Mouse (Mus musculus) liver, embryonic 11.5 days (tissue): Measurements from ENCODE around the gene Med13l. TPM values are rescaled to one million over a fixed set of nuclear protein-coding genes. Genes with fewer than 3 reads are reported as not detected.

Experiments
- ATAC-seq: fragments of 200-750 bp; cut with Nextera tagmentation; replicated peaks from 2 replicates; pipeline ENCODE4 v1.8.0; 2017; ENCODE audit warnings: moderate number of reproducible peaks, mild to moderate bottlenecking, moderate TSS enrichment, moderate library complexity; ENCODE audit not compliant: low FRiP score
- DNase-seq: peaks from one replicate; pipeline ENCODE4 v3.0.0-alpha.2; 2017; ENCODE audit warnings: low spot score
- H3K27ac ChIP-seq: fragments of 300-500 bp; sonication (generic); 2 replicates; pipeline ENCODE4 v1.5.1; 2014; ENCODE audit warnings: mild to moderate bottlenecking, low read depth, low read length, control low read depth
- H3K27me3 ChIP-seq: fragments of 300-500 bp; sonication (generic); replicated peaks from 2 replicates; pipeline ENCODE4 v1.6.1; 2014; ENCODE audit warnings: low read length, mixed read lengths; ENCODE audit not compliant: control insufficient read depth, insufficient read depth
- H3K36me3 ChIP-seq: fragments of 300-500 bp; sonication (generic); 2 replicates; pipeline ENCODE4 v1.6.1; 2014; ENCODE audit warnings: mild to moderate bottlenecking, low read length, moderate library complexity, mixed read lengths; ENCODE audit not compliant: control insufficient read depth, insufficient read depth
- H3K4me1 ChIP-seq: fragments of 300-500 bp; sonication (generic); replicated peaks from 2 replicates; pipeline ENCODE4 v1.6.1; 2014; ENCODE audit warnings: low read length, mixed read lengths; ENCODE audit not compliant: control insufficient read depth, insufficient read depth
- H3K4me2 ChIP-seq: fragments of 300-500 bp; sonication (generic); 2 replicates; pipeline ENCODE4 v1.6.1; 2014; ENCODE audit warnings: mild to moderate bottlenecking, control low read depth, moderate library complexity
- H3K4me3 ChIP-seq: fragments of 300-500 bp; sonication (generic); 2 replicates; pipeline ENCODE4 v1.5.1; 2014; ENCODE audit warnings: low read depth, low read length, control low read depth
- H3K9ac ChIP-seq: fragments of 300-500 bp; sonication (generic); 2 replicates; pipeline ENCODE4 v1.6.1; 2014; ENCODE audit warnings: low read depth, low read length, control low read depth
- H3K9me3 ChIP-seq: fragments of 300-500 bp; sonication (generic); 2 replicates; pipeline ENCODE4 v1.6.1; 2016; ENCODE audit warnings: low read length, inconsistent platforms, mixed read lengths; ENCODE audit not compliant: control insufficient read depth
- WGBS: fragments of 180-500 bp; shearing (Covaris S2); extraction: QIAGEN DNeasy Blood & Tissue Kit; methylation state at CpG from one replicate; pipeline ENCODE4 v1.1.7; 2014; 5-methylcytosine and 5-hydroxymethylcytosine counted together
- polyA plus RNA-seq: library from polyadenylated mRNA; unstranded; fragments of >200 nt; fragmentation: Nextera tagmentation; extraction: Ambion mirVana; gene quantifications from 2 replicates; pipeline ENCODE4 v1.2.1, GENCODE M21; 2014

Med13l gene
- polyA plus RNA-seq, 1 experiment from 2014 or later = 13.7 TPM

- ATAC-seq = no peak
- DNase-seq = no peak
- H3K27me3 ChIP-seq = no peaks in the 10 kb centered on the region
- H3K4me2 ChIP-seq = no peak overlapping the region
- peaks cover 12% of the 10 kb centered on the region for H3K4me1 ChIP-seq
- no peaks in the 10 kb centered on the region for H3K9me3 ChIP-seq
- no peak overlapping the region for H3K4me3 ChIP-seq
- H3K9ac ChIP-seq = no peak overlapping the region
- H3K36me3 ChIP-seq = peaks cover 6% of the 10 kb centered on the region
- H3K27ac ChIP-seq = no peak overlapping the region
- 90% methylated on average over 4 of the region's 4 CpGs for WGBS
These were observed 125.5 kb downstream of the Med13l start for GRCm38 (mm10) chr5:118686021-118686420.

- H3K4me1 ChIP-seq = peaks cover 15% of the 10 kb centered on the region
- no peak overlapping the region for H3K9ac ChIP-seq
- no peak overlapping the region for H3K4me3 ChIP-seq
- H3K27ac ChIP-seq = no peak overlapping the region
- no peaks in the 10 kb centered on the region for H3K27me3 ChIP-seq
- no peaks in the 10 kb centered on the region for H3K36me3 ChIP-seq
- WGBS = 86% methylated on average over 14 of the region's 15 CpGs
- no peak for DNase-seq
- no peak overlapping the region for H3K4me2 ChIP-seq
- ATAC-seq = no peak
- H3K9me3 ChIP-seq = no peaks in the 10 kb centered on the region
These were observed 128.7 kb downstream of the Med13l start for GRCm38 (mm10) chr5:118688886-118689835.

GRCm38 (mm10) chr5:118691025-118691709 is 130.7 kb downstream of the Med13l start:
- Histone ChIP-seq H3K9me3 (no peaks in the 10 kb centered on the region), H3K27me3 (no peaks in the 10 kb centered on the region), H3K4me3 (no peak overlapping the region), H3K9ac (no peak overlapping the region), H3K4me1 (peaks cover 15% of the 10 kb centered on the region), H3K27ac (no peak overlapping the region), H3K4me2 (no peak overlapping the region), H3K36me3 (no peaks in the 10 kb centered on the region)
- no peak for DNase-seq
- ATAC-seq = 0 out of 2 replicates have a peak, but pooled peaks have one; percentile 10
- WGBS = 67% methylated on average over 10 of the region's 10 CpGs

GRCm38 (mm10) chr5:118691710-118692040 is 131.2 kb downstream of the Med13l start:
- Histone ChIP-seq H3K36me3 (no peaks in the 10 kb centered on the region), H3K4me1 (peaks cover 18% of the 10 kb centered on the region), H3K27me3 (no peaks in the 10 kb centered on the region), H3K9me3 (no peaks in the 10 kb centered on the region), H3K4me3 (no peak overlapping the region), H3K9ac (no peak overlapping the region), H3K27ac (no peak overlapping the region), H3K4me2 (no peak overlapping the region)
- DNase-seq (no peak), ATAC-seq (0 out of 2 replicates have a peak, but pooled peaks have one; percentile 18)
- WGBS = 65% methylated on average over 7 of the region's 7 CpGs

GRCm38 (mm10) chr5:118693996-118694395 is 133.5 kb downstream of the Med13l start:
- Histone ChIP-seq H3K4me2 (no peak overlapping the region), H3K4me1 (peaks cover 14% of the 10 kb centered on the region; the same call in 1 of the 2 replicates), H3K36me3 (no peaks in the 10 kb centered on the region), H3K9me3 (no peaks in the 10 kb centered on the region), H3K4me3 (no peak overlapping the region), H3K27me3 (no peaks in the 10 kb centered on the region), H3K9ac (no peak overlapping the region), H3K27ac (peak overlapping the region; percentile 10; the same call in 1 of the 2 replicates)
- DNase-seq (no peak), ATAC-seq (no peak)
- 74% methylated on average over 9 of the region's 9 CpGs for WGBS

- no peak overlapping the region for H3K9ac ChIP-seq
- H3K27me3 ChIP-seq = no peaks in the 10 kb centered on the region
- DNase-seq (no peak), ATAC-seq (no peak)
- no peaks in the 10 kb centered on the region for H3K36me3 ChIP-seq
- no peak overlapping the region for H3K4me2 ChIP-seq
- H3K4me3 ChIP-seq = no peak overlapping the region
- 87% methylated on average over 7 of the region's 7 CpGs for WGBS
- H3K4me1 ChIP-seq = peaks cover 17% of the 10 kb centered on the region
- no peak overlapping the region for H3K27ac ChIP-seq
- no peaks in the 10 kb centered on the region for H3K9me3 ChIP-seq
These were observed 136.6 kb downstream of the Med13l start for GRCm38 (mm10) chr5:118697073-118697472.

GRCm38 (mm10) chr5:118700978-118701377 is 140.5 kb downstream of the Med13l start:
- DNase-seq = no peak
- WGBS = 83% methylated on average over 4 of the region's 4 CpGs
- ATAC-seq = no peak
- H3K27me3 ChIP-seq = no peaks in the 10 kb centered on the region
- no peak overlapping the region for H3K4me3 ChIP-seq
- H3K36me3 ChIP-seq = no peaks in the 10 kb centered on the region
- H3K4me1 ChIP-seq = peaks cover 15% of the 10 kb centered on the region
- no peak overlapping the region for H3K27ac ChIP-seq
- H3K9ac ChIP-seq = no peak overlapping the region
- H3K4me2 ChIP-seq = no peak overlapping the region
- no peaks in the 10 kb centered on the region for H3K9me3 ChIP-seq

GRCm38 (mm10) chr5:118702674-118703073 is 142.2 kb downstream of the Med13l start:
- DNase-seq (no peak), ATAC-seq (no peak)
- H3K36me3 ChIP-seq = no peaks in the 10 kb centered on the region
- WGBS = 65% methylated on average over 9 of the region's 9 CpGs
- H3K9me3 ChIP-seq = no peaks in the 10 kb centered on the region
- H3K27me3 ChIP-seq = no peaks in the 10 kb centered on the region
- H3K4me3 ChIP-seq = no peak overlapping the region
- no peak overlapping the region for H3K27ac ChIP-seq
- peaks cover 14% of the 10 kb centered on the region for H3K4me1 ChIP-seq
- no peak overlapping the region for H3K9ac ChIP-seq
- no peak overlapping the region for H3K4me2 ChIP-seq
